Mouse (Mus musculus): ENCODE data around the gene Mpg. TPM values are rescaled to one million over a fixed set of nuclear protein-coding genes. Genes with fewer than 3 reads are reported as not detected.

Gene Mpg
- polyA plus RNA-seq, 1 experiment: 7.5 TPM

- peaks cover 17% of the 10 kb centered on the region for H3K36me3 ChIP-seq (ENCODE audit: control insufficient read depth, insufficient read depth, low read length)
- no peaks in the 10 kb centered on the region for H3K27me3 ChIP-seq (ENCODE audit: control insufficient read depth, insufficient read depth, low read length)
- no peak overlapping the region for H3K27ac ChIP-seq (ENCODE audit: insufficient read depth, low read depth, low read length)
Observed at GRCm38 (mm10) chr11:32238093-32238860, 12.0 kb downstream of the Mpg start.

GRCm38 (mm10) chr11:32241391-32241790 lies 15.1 kb downstream of the Mpg start:
- Histone ChIP-seq H3K36me3 (ENCODE audit: control insufficient read depth, insufficient read depth, low read length) (peaks cover 19% of the 10 kb centered on the region), H3K4me3 (ENCODE audit: low read depth, low read length) (no peak overlapping the region), H3K27ac (ENCODE audit: insufficient read depth, low read depth, low read length) (peak overlapping the region; percentile 15; the same call in 1 of the 2 replicates), H3K4me1 (ENCODE audit: control insufficient read depth, insufficient read depth, insufficient read length, low read length) (peaks cover 3% of the 10 kb centered on the region; the same call in 1 of the 2 replicates), H3K27me3 (ENCODE audit: control insufficient read depth, insufficient read depth, low read length) (no peaks in the 10 kb centered on the region)
- TF ChIP-seq POLR2A (IDR thresholded peaks at IDR 0.05; ENCODE audit: low read depth, low read length) (no peak), CTCF (IDR thresholded peaks at IDR 0.05; ENCODE audit: extremely low read depth, insufficient read length, insufficient replicate concordance, low read depth, low read length) (no peak)

More at GRCm38 (mm10) chr11:32238093-32238860, 12.0 kb downstream of the Mpg start:
- WGBS: 56% methylated on average over 5 of the region's 5 CpGs
- H3K4me1 ChIP-seq (ENCODE audit: control insufficient read depth, insufficient read depth, insufficient read length, low read length): peaks cover 3% of the 10 kb centered on the region; the same call in 1 of the 2 replicates
- TF ChIP-seq CTCF (IDR thresholded peaks at IDR 0.05; ENCODE audit: extremely low read depth, insufficient read length, insufficient replicate concordance, low read depth, low read length) (peak; percentile 93), POLR2A (IDR thresholded peaks at IDR 0.05; ENCODE audit: low read depth, low read length) (no peak)
- no peak overlapping the region for H3K4me3 ChIP-seq (ENCODE audit: low read depth, low read length)

- 47% methylated on average over 3 of the region's 3 CpGs for WGBS
- H3K27me3 ChIP-seq (ENCODE audit: control insufficient read depth, insufficient read depth, low read length): no peaks in the 10 kb centered on the region
- no peak for TF ChIP-seq POLR2A (IDR thresholded peaks at IDR 0.05; ENCODE audit: low read depth, low read length)
- no peak for TF ChIP-seq CTCF (IDR thresholded peaks at IDR 0.05; ENCODE audit: extremely low read depth, insufficient read length, insufficient replicate concordance, low read depth, low read length)
- peaks cover 19% of the 10 kb centered on the region for H3K36me3 ChIP-seq (ENCODE audit: control insufficient read depth, insufficient read depth, low read length)
- peaks cover 3% of the 10 kb centered on the region; the same call in 1 of the 2 replicates for H3K4me1 ChIP-seq (ENCODE audit: control insufficient read depth, insufficient read depth, insufficient read length, low read length)
- H3K4me3 ChIP-seq (ENCODE audit: low read depth, low read length): no peak overlapping the region
- H3K27ac ChIP-seq (ENCODE audit: insufficient read depth, low read depth, low read length): no peak overlapping the region
Observed at GRCm38 (mm10) chr11:32242209-32242608, 15.9 kb downstream of the Mpg start.

- WGBS: 81% methylated on average over 7 of the region's 7 CpGs
- Histone ChIP-seq H3K4me3 (ENCODE audit: low read depth, low read length) (no peak overlapping the region), H3K4me1 (ENCODE audit: control insufficient read depth, insufficient read depth, insufficient read length, low read length) (peaks cover 3% of the 10 kb centered on the region; the same call in 1 of the 2 replicates), H3K27ac (ENCODE audit: insufficient read depth, low read depth, low read length) (no peak overlapping the region), H3K27me3 (ENCODE audit: control insufficient read depth, insufficient read depth, low read length) (no peaks in the 10 kb centered on the region), H3K36me3 (ENCODE audit: control insufficient read depth, insufficient read depth, low read length) (peaks cover 24% of the 10 kb centered on the region)
- TF ChIP-seq CTCF (IDR thresholded peaks at IDR 0.05; ENCODE audit: extremely low read depth, insufficient read length, insufficient replicate concordance, low read depth, low read length): no peak
- TF ChIP-seq POLR2A (IDR thresholded peaks at IDR 0.05; ENCODE audit: low read depth, low read length): no peak
Observed at GRCm38 (mm10) chr11:32243205-32243955, 17.1 kb downstream of the Mpg start.

GRCm38 (mm10) chr11:32244064-32244463 lies 17.8 kb downstream of the Mpg start:
- 73% methylated on average over 3 of the region's 3 CpGs for WGBS

GRCm38 (mm10) chr11:32244617-32245016 lies 18.3 kb downstream of the Mpg start:
- 89% methylated on average over 1 of the region's 1 CpGs for WGBS
- TF ChIP-seq CTCF (IDR thresholded peaks at IDR 0.05; ENCODE audit: extremely low read depth, insufficient read length, insufficient replicate concordance, low read depth, low read length) (no peak), POLR2A (IDR thresholded peaks at IDR 0.05; ENCODE audit: low read depth, low read length) (no peak)
- H3K27me3 ChIP-seq (ENCODE audit: control insufficient read depth, insufficient read depth, low read length): no peaks in the 10 kb centered on the region
- H3K4me3 ChIP-seq (ENCODE audit: low read depth, low read length): no peak overlapping the region
- H3K36me3 ChIP-seq (ENCODE audit: control insufficient read depth, insufficient read depth, low read length): peaks cover 25% of the 10 kb centered on the region
- peaks cover 3% of the 10 kb centered on the region; the same call in 1 of the 2 replicates for H3K4me1 ChIP-seq (ENCODE audit: control insufficient read depth, insufficient read depth, insufficient read length, low read length)
- no peak overlapping the region for H3K27ac ChIP-seq (ENCODE audit: insufficient read depth, low read depth, low read length)

More at GRCm38 (mm10) chr11:32244064-32244463, 17.8 kb downstream of the Mpg start:
- H3K36me3 ChIP-seq (ENCODE audit: control insufficient read depth, insufficient read depth, low read length): peaks cover 24% of the 10 kb centered on the region
- no peak overlapping the region for H3K27ac ChIP-seq (ENCODE audit: insufficient read depth, low read depth, low read length)
- H3K27me3 ChIP-seq (ENCODE audit: control insufficient read depth, insufficient read depth, low read length): no peaks in the 10 kb centered on the region
- H3K4me3 ChIP-seq (ENCODE audit: low read depth, low read length): no peak overlapping the region
- peaks cover 3% of the 10 kb centered on the region; the same call in 1 of the 2 replicates for H3K4me1 ChIP-seq (ENCODE audit: control insufficient read depth, insufficient read depth, insufficient read length, low read length)
- no peak for TF ChIP-seq CTCF (IDR thresholded peaks at IDR 0.05; ENCODE audit: extremely low read depth, insufficient read length, insufficient replicate concordance, low read depth, low read length)
- no peak for TF ChIP-seq POLR2A (IDR thresholded peaks at IDR 0.05; ENCODE audit: low read depth, low read length)

GRCm38 (mm10) chr11:32245614-32246013 lies 19.3 kb downstream of the Mpg start:
- Histone ChIP-seq H3K4me1 (ENCODE audit: control insufficient read depth, insufficient read depth, insufficient read length, low read length) (peaks cover 3% of the 10 kb centered on the region; the same call in 1 of the 2 replicates), H3K27ac (ENCODE audit: insufficient read depth, low read depth, low read length) (no peak overlapping the region), H3K4me3 (ENCODE audit: low read depth, low read length) (no peak overlapping the region), H3K36me3 (ENCODE audit: control insufficient read depth, insufficient read depth, low read length) (peaks cover 26% of the 10 kb centered on the region), H3K27me3 (ENCODE audit: control insufficient read depth, insufficient read depth, low read length) (no peaks in the 10 kb centered on the region)
- WGBS: 89% methylated on average over 6 of the region's 6 CpGs
- no peak for TF ChIP-seq CTCF (IDR thresholded peaks at IDR 0.05; ENCODE audit: extremely low read depth, insufficient read length, insufficient replicate concordance, low read depth, low read length)
- no peak for TF ChIP-seq POLR2A (IDR thresholded peaks at IDR 0.05; ENCODE audit: low read depth, low read length)
